Mouse (Mus musculus) kidney, postnatal 0 days (tissue): ENCODE measurements around the gene Irak2. TPM values are rescaled to one million over a fixed set of nuclear protein-coding genes. Genes with fewer than 3 reads are reported as not detected.

ENCODE experiments used
- ATAC-seq: fragments of 200-750 bp; cut with Nextera tagmentation; replicated peaks from 2 replicates; pipeline ENCODE4 v1.8.0; 2017; ENCODE audit warnings: low read depth, moderate number of reproducible peaks, moderate TSS enrichment, moderate library complexity; ENCODE audit not compliant: low FRiP score
- DNase-seq: peaks from one replicate; pipeline ENCODE4 v3.0.0-alpha.2; 2016; ENCODE audit warnings: low spot score
- H3K27ac ChIP-seq: fragments of 300-500 bp; sonication (generic); 2 replicates; pipeline ENCODE4 v1.5.1; 2014; ENCODE audit warnings: mild to moderate bottlenecking
- H3K27me3 ChIP-seq: fragments of 300-500 bp; sonication (generic); 2 replicates; pipeline ENCODE4 v1.6.1; 2014; ENCODE audit warnings: low read length, mixed read lengths; ENCODE audit not compliant: insufficient read depth
- H3K36me3 ChIP-seq: fragments of 300-500 bp; sonication (generic); 2 replicates; pipeline ENCODE4 v1.6.1; 2014; ENCODE audit warnings: low read length, mixed read lengths; ENCODE audit not compliant: insufficient read depth
- H3K4me1 ChIP-seq: fragments of 300-500 bp; sonication (generic); replicated peaks from 2 replicates; pipeline ENCODE4 v1.6.1; 2014; ENCODE audit warnings: antibody characterized with exemption, low read length, mixed read lengths; ENCODE audit not compliant: insufficient read depth
- H3K4me2 ChIP-seq: fragments of 300-500 bp; sonication (generic); 2 replicates; pipeline ENCODE4 v1.6.1; 2014; ENCODE audit warnings: mild to moderate bottlenecking, low read length, moderate library complexity, mixed read lengths
- H3K4me3 ChIP-seq: fragments of 300-500 bp; sonication (generic); replicated peaks from 2 replicates; pipeline ENCODE4 v1.5.1; 2014; ENCODE audit warnings: low read depth, low read length
- H3K9ac ChIP-seq: fragments of 300-500 bp; sonication (generic); 2 replicates; pipeline ENCODE4 v1.6.1; 2014; ENCODE audit warnings: low read depth, low read length
- H3K9me3 ChIP-seq: fragments of 300-500 bp; sonication (generic); replicated peaks from 2 replicates; pipeline ENCODE4 v1.6.1; 2016; ENCODE audit warnings: low read length, inconsistent platforms, mixed read lengths
- CTCF ChIP-seq: IDR thresholded peaks from 2 replicates; pipeline ENCODE4 v1.5.1; 2016; ENCODE audit warnings: antibody characterized with exemption, low read depth, mild to moderate bottlenecking, moderate library complexity
- WGBS: fragments of 180-500 bp; shearing (Covaris S2); extraction: QIAGEN DNeasy Blood & Tissue Kit; methylation state at CpG from one replicate; pipeline ENCODE4 v1.1.7; 2014; 5-methylcytosine and 5-hydroxymethylcytosine counted together
- polyA plus RNA-seq: library from polyadenylated mRNA; unstranded; fragments of >200 nt; fragmentation: Nextera tagmentation; extraction: Ambion mirVana; gene quantifications from 2 replicates; pipeline ENCODE4 v1.2.1, GENCODE M21; 2015

The Irak2 gene
- polyA plus RNA-seq, 1 experiment from 2014 or later: 5.3 TPM

- H3K27me3 ChIP-seq: no peaks in the 10 kb centered on the region
- ATAC-seq (no peak), DNase-seq (no peak)
- no peaks in the 10 kb centered on the region for H3K9me3 ChIP-seq
- H3K36me3 ChIP-seq: no peaks in the 10 kb centered on the region
- no peak overlapping the region for H3K4me2 ChIP-seq
- no peak for TF ChIP-seq CTCF
- no peaks in the 10 kb centered on the region for H3K4me1 ChIP-seq
- H3K9ac ChIP-seq: no peak overlapping the region
- H3K27ac ChIP-seq: no peak overlapping the region
- 83% methylated on average over 7 of the region's 7 CpGs for WGBS
- no peak overlapping the region for H3K4me3 ChIP-seq
Observed at GRCm38 (mm10) chr6:113649346-113650196, 11.3 kb downstream of the Irak2 start.

- ATAC-seq: no peak
- whole genome bisulfite sequencing: 62% methylated on average over 4 of the region's 4 CpGs
- no peaks in the 10 kb centered on the region for H3K9me3 ChIP-seq
Observed at GRCm38 (mm10) chr6:113650197-113650640, 12.0 kb downstream of the Irak2 start.

GRCm38 (mm10) chr6:113651626-113652025, 13.4 kb downstream of the Irak2 start:
- H3K4me3 ChIP-seq: no peak overlapping the region
- 63% methylated on average over 3 of the region's 3 CpGs for WGBS
- no peak for DNase-seq
- no peaks in the 10 kb centered on the region for H3K27me3 ChIP-seq
- no peak overlapping the region for H3K27ac ChIP-seq
- H3K4me2 ChIP-seq: no peak overlapping the region
- no peaks in the 10 kb centered on the region for H3K36me3 ChIP-seq
- H3K9ac ChIP-seq: no peak overlapping the region
- 0 out of 2 replicates have a peak, but pooled peaks cover 5% of the 10 kb centered on the region for H3K4me1 ChIP-seq
- ATAC-seq: no peak
- no peaks in the 10 kb centered on the region for H3K9me3 ChIP-seq
- no peak for TF ChIP-seq CTCF

More at GRCm38 (mm10) chr6:113650197-113650640, 12.0 kb downstream of the Irak2 start:
- no peak overlapping the region for H3K27ac ChIP-seq
- H3K4me2 ChIP-seq: no peak overlapping the region
- no peak for TF ChIP-seq CTCF
- no peak overlapping the region for H3K4me3 ChIP-seq
- no peaks in the 10 kb centered on the region for H3K27me3 ChIP-seq
- H3K36me3 ChIP-seq: no peaks in the 10 kb centered on the region
- H3K9ac ChIP-seq: no peak overlapping the region
- H3K4me1 ChIP-seq: 0 out of 2 replicates have a peak, but pooled peaks cover 5% of the 10 kb centered on the region
- DNase-seq: no peak

GRCm38 (mm10) chr6:113653551-113653950, 15.3 kb downstream of the Irak2 start:
- Histone ChIP-seq H3K27me3 (no peaks in the 10 kb centered on the region), H3K4me1 (0 out of 2 replicates have a peak, but pooled peaks cover 5% of the 10 kb centered on the region), H3K4me2 (no peak overlapping the region), H3K9me3 (no peaks in the 10 kb centered on the region), H3K27ac (no peak overlapping the region), H3K9ac (no peak overlapping the region), H3K36me3 (no peaks in the 10 kb centered on the region), H3K4me3 (no peak overlapping the region)
- no peak for TF ChIP-seq CTCF
- DNase-seq (no peak), ATAC-seq (no peak)
- WGBS: 88% methylated on average over 7 of the region's 7 CpGs

- H3K9me3 ChIP-seq: no peaks in the 10 kb centered on the region
- H3K9ac ChIP-seq: no peak overlapping the region
- no peak for TF ChIP-seq CTCF
- WGBS: 65% methylated on average over 8 of the region's 8 CpGs
- no peak overlapping the region for H3K27ac ChIP-seq
- ATAC-seq (no peak), DNase-seq (no peak)
- no peaks in the 10 kb centered on the region for H3K27me3 ChIP-seq
- H3K4me2 ChIP-seq: no peak overlapping the region
- H3K36me3 ChIP-seq: no peaks in the 10 kb centered on the region
- H3K4me1 ChIP-seq: peaks cover 5% of the 10 kb centered on the region; the same call in 1 of the 2 replicates
- H3K4me3 ChIP-seq: no peak overlapping the region
Observed at GRCm38 (mm10) chr6:113654102-113654501, 15.8 kb downstream of the Irak2 start.

- TF ChIP-seq CTCF: no peak
- Histone ChIP-seq H3K9me3 (no peaks in the 10 kb centered on the region), H3K4me2 (no peak overlapping the region), H3K27ac (no peak overlapping the region), H3K4me1 (peaks cover 12% of the 10 kb centered on the region), H3K36me3 (no peaks in the 10 kb centered on the region), H3K4me3 (no peak overlapping the region), H3K9ac (no peak overlapping the region), H3K27me3 (no peaks in the 10 kb centered on the region)
- DNase-seq (no peak), ATAC-seq (no peak)
- WGBS: 52% methylated on average over 16 of the region's 16 CpGs
Observed at GRCm38 (mm10) chr6:113654753-113655397, 16.6 kb downstream of the Irak2 start.
